ENCODE assay signal across 8 mouse cellular contexts in genomic region chr16:4606431-4607084, GRCm38 (mm10). TPM values are rescaled to one million over a fixed set of nuclear protein-coding genes. Genes with fewer than 3 reads are reported as not detected.
DNase-seq lines count a peak whose midpoint lies in the region; ATAC-seq and TF ChIP-seq lines count a peak whose summit lies in the region.

No protein-coding gene starts in this region.

- DNase-seq in adipocyte (ENCODE audit: low spot score): peak; percentile 42
- DNase-seq in gastrocnemius, adult 2 months: peak; percentile 75
- no peak for DNase-seq in hindbrain, embryonic 14.5 days (ENCODE audit: low spot score)
- peak; percentile 52 for DNase-seq in liver
- peak; percentile 72 for DNase-seq in midbrain, postnatal 0 days (ENCODE audit: low spot score)
- no peak for DNase-seq in frontal cortex, postnatal 25 days (ENCODE audit: low spot score in 2 of 2)
- no peak for DNase-seq in layer of hippocampus, adult 9-11 months

- 33% methylated on average over 5 of the region's 5 CpGs for WGBS in hindbrain, embryonic 14.5 days
- 42% methylated on average over 5 of the region's 5 CpGs for WGBS in midbrain, postnatal 0 days

- H3K36me3 ChIP-seq in ES-Bruce4 (ENCODE audit: control insufficient read depth, insufficient read depth, low read length, poor library complexity, severe bottlenecking): peaks cover 1% of the 10 kb centered on the region
- H3K36me3 ChIP-seq in hindbrain, embryonic 14.5 days (replicated peaks; ENCODE audit: control insufficient read depth, insufficient read depth): peaks cover 27% of the 10 kb centered on the region
- H3K36me3 ChIP-seq in midbrain, postnatal 0 days (ENCODE audit: insufficient read depth, low read length): peaks cover 19% of the 10 kb centered on the region

- TF ChIP-seq CTCF in ES-Bruce4 (IDR thresholded peaks at IDR 0.05; ENCODE audit: low read depth, low read length): peak; percentile 45
- peak; percentile 73 for TF ChIP-seq CTCF in gastrocnemius, adult 2 months (IDR thresholded peaks at IDR 0.05)
- TF ChIP-seq CTCF in midbrain, postnatal 0 days (IDR thresholded peaks at IDR 0.05): peak; percentile 66

- H3K9me3 ChIP-seq in ES-Bruce4 (replicated peaks; ENCODE audit: control insufficient read depth, insufficient read depth, low read length, poor library complexity, severe bottlenecking): no peaks in the 10 kb centered on the region
- no peaks in the 10 kb centered on the region for H3K9me3 ChIP-seq in hindbrain, embryonic 14.5 days (ENCODE audit: control insufficient read depth, low read length)
- H3K9me3 ChIP-seq in midbrain, postnatal 0 days (ENCODE audit: low read length): no peaks in the 10 kb centered on the region

- no peak overlapping the region for H3K4me3 ChIP-seq in ES-Bruce4 (ENCODE audit: low read depth, low read length)
- peak overlapping the region; percentile 26 for H3K4me3 ChIP-seq in gastrocnemius, adult 2 months
- no peak overlapping the region for H3K4me3 ChIP-seq in hindbrain, embryonic 14.5 days (replicated peaks; ENCODE audit: low read length)
- no peak overlapping the region for H3K4me3 ChIP-seq in midbrain, postnatal 0 days (ENCODE audit: low read depth, low read length)

- TF ChIP-seq POLR2A in ES-Bruce4 (IDR thresholded peaks at IDR 0.05; ENCODE audit: insufficient read depth, low read length): no peak

- H3K4me2 ChIP-seq in hindbrain, embryonic 14.5 days (replicated peaks): no peak overlapping the region
- H3K4me2 ChIP-seq in midbrain, postnatal 0 days (ENCODE audit: low read depth, low read length, poor library complexity, severe bottlenecking): no peak overlapping the region

- intact Hi-C loops in gastrocnemius, adult 2 months (cut with DNase I): loop anchor here (1.0 to 5.0 kb wide), 6 partner anchors 13 to 302 kb away; no protein-coding TSS in a partner anchor

- ATAC-seq in hindbrain, embryonic 14.5 days (ENCODE audit: low FRiP score): peak; percentile 25; the same call in 1 of the 2 replicates
- ATAC-seq in midbrain, postnatal 0 days (ENCODE audit: low FRiP score): no peak

- H3K27me3 ChIP-seq in ES-Bruce4 (ENCODE audit: control insufficient read depth, insufficient read depth, low read length, poor library complexity, severe bottlenecking): no peaks in the 10 kb centered on the region
- H3K27me3 ChIP-seq in hindbrain, embryonic 14.5 days (ENCODE audit: control insufficient read depth, insufficient read depth, low read length): no peaks in the 10 kb centered on the region
- H3K27me3 ChIP-seq in midbrain, postnatal 0 days (ENCODE audit: insufficient read depth, low read length): no peaks in the 10 kb centered on the region

- TF ChIP-seq EP300 in ES-Bruce4 (IDR thresholded peaks at IDR 0.05; ENCODE audit: insufficient read depth, low read depth, low read length): no peak

- no peak overlapping the region for H3K9ac ChIP-seq in ES-Bruce4 (ENCODE audit: low read depth, poor library complexity, severe bottlenecking)
- H3K9ac ChIP-seq in hindbrain, embryonic 14.5 days: no peak overlapping the region
- 0 out of 2 replicates have a peak overlapping the region, but pooled peaks have one; percentile 24 for H3K9ac ChIP-seq in midbrain, postnatal 0 days (replicated peaks; ENCODE audit: low read length, poor library complexity, severe bottlenecking)

- H3K27ac ChIP-seq in ES-Bruce4 (ENCODE audit: insufficient read depth, low read length): no peak overlapping the region
- peak overlapping the region; percentile 79 for H3K27ac ChIP-seq in gastrocnemius, adult 2 months
- peak overlapping the region; percentile 51 for H3K27ac ChIP-seq in hindbrain, embryonic 14.5 days
- H3K27ac ChIP-seq in midbrain, postnatal 0 days (ENCODE audit: low read depth, low read length): 0 out of 2 replicates have a peak overlapping the region, but pooled peaks have one; percentile 38

- peaks cover 31% of the 10 kb centered on the region for H3K4me1 ChIP-seq in ES-Bruce4 (ENCODE audit: control insufficient read depth, insufficient read depth, low read length)
- peaks cover 50% of the 10 kb centered on the region for H3K4me1 ChIP-seq in hindbrain, embryonic 14.5 days (replicated peaks; ENCODE audit: control insufficient read depth, insufficient read depth, low read length)
- peaks cover 14% of the 10 kb centered on the region; the same call in 1 of the 2 replicates for H3K4me1 ChIP-seq in midbrain, postnatal 0 days (ENCODE audit: insufficient read depth, low read length)

RNA-seq across cellular contexts. Expression of gene Glis2, which starts 12.0 kb away (rescaled TPM):
- polyA plus RNA-seq in ES-Bruce4 (2011; ENCODE audit: insufficient read depth, insufficient read length, low read depth, missing spikeins): 31.2 and 34.8 TPM in 2 replicates
- total RNA-seq in gastrocnemius, adult 2 months (2021): 1 to 10 TPM; 5.2 to 6.9 TPM
- polyA plus RNA-seq in hindbrain, embryonic 14.5 days (2014; fragmentation: Nextera tagmentation; extraction: Ambion mirVana): 18.1 and 19.0 TPM in 2 replicates
- 20.0 and 20.6 TPM in 2 replicates for total RNA-seq in midbrain, postnatal 0 days (2014; rRNA removed)
- polyA plus RNA-seq in midbrain, postnatal 0 days (2015; fragmentation: Nextera tagmentation; extraction: Ambion mirVana): 10.8 and 12.0 TPM in 2 replicates

RNA-seq across cellular contexts. Expression of gene Pam16, which starts 18.2 kb away (rescaled TPM):
- polyA plus RNA-seq in ES-Bruce4 (2011; ENCODE audit: insufficient read depth, insufficient read length, low read depth, missing spikeins): 34.8 and 39.5 TPM in 2 replicates
- 100 to 1,000 TPM in 1 of 2 experiments, 10 to 100 TPM in 1; 97.4 to 112 TPM for total RNA-seq in gastrocnemius, adult 2 months (2021)
- 174 and 193 TPM in 2 replicates for polyA plus RNA-seq in hindbrain, embryonic 14.5 days (2014; fragmentation: Nextera tagmentation; extraction: Ambion mirVana)
- total RNA-seq in midbrain, postnatal 0 days (2014; rRNA removed): 31.7 and 40.2 TPM in 2 replicates
- polyA plus RNA-seq in midbrain, postnatal 0 days (2015; fragmentation: Nextera tagmentation; extraction: Ambion mirVana): 134 TPM in 2 replicates

RNA-seq across cellular contexts. Expression of gene Vasn, which starts 33.2 kb away (rescaled TPM):
- polyA plus RNA-seq in ES-Bruce4 (2011; ENCODE audit: insufficient read depth, insufficient read length, low read depth, missing spikeins): 6.2 and 7.9 TPM in 2 replicates
- total RNA-seq in gastrocnemius, adult 2 months (2021): 1 to 10 TPM; 4.8 to 6.0 TPM
- polyA plus RNA-seq in hindbrain, embryonic 14.5 days (2014; fragmentation: Nextera tagmentation; extraction: Ambion mirVana): 6.4 and 6.6 TPM in 2 replicates
- 12.0 and 14.2 TPM in 2 replicates for total RNA-seq in midbrain, postnatal 0 days (2014; rRNA removed)
- polyA plus RNA-seq in midbrain, postnatal 0 days (2015; fragmentation: Nextera tagmentation; extraction: Ambion mirVana): 4.7 TPM in 2 replicates

RNA-seq across cellular contexts. Expression of gene Dnaja3, which starts 33.2 kb away (rescaled TPM):
- 55.8 and 55.9 TPM in 2 replicates for polyA plus RNA-seq in ES-Bruce4 (2011; ENCODE audit: insufficient read depth, insufficient read length, low read depth, missing spikeins)
- 100 to 1,000 TPM in 1 of 2 experiments, 10 to 100 TPM in 1; 86.4 to 110 TPM for total RNA-seq in gastrocnemius, adult 2 months (2021)
- polyA plus RNA-seq in hindbrain, embryonic 14.5 days (2014; fragmentation: Nextera tagmentation; extraction: Ambion mirVana): 54.6 and 64.8 TPM in 2 replicates
- total RNA-seq in midbrain, postnatal 0 days (2014; rRNA removed): 62.1 and 65.5 TPM in 2 replicates
- polyA plus RNA-seq in midbrain, postnatal 0 days (2015; fragmentation: Nextera tagmentation; extraction: Ambion mirVana): 54.1 and 57.0 TPM in 2 replicates

RNA-seq across cellular contexts. Expression of gene Tfap4, which starts 46.9 kb away (rescaled TPM):
- polyA plus RNA-seq in ES-Bruce4 (2011; ENCODE audit: insufficient read depth, insufficient read length, low read depth, missing spikeins): 19.3 and 21.2 TPM in 2 replicates
- 1 to 10 TPM; 3.0 to 5.1 TPM for total RNA-seq in gastrocnemius, adult 2 months (2021)
- 8.2 and 8.8 TPM in 2 replicates for polyA plus RNA-seq in hindbrain, embryonic 14.5 days (2014; fragmentation: Nextera tagmentation; extraction: Ambion mirVana)
- 6.7 and 6.8 TPM in 2 replicates for total RNA-seq in midbrain, postnatal 0 days (2014; rRNA removed)
- polyA plus RNA-seq in midbrain, postnatal 0 days (2015; fragmentation: Nextera tagmentation; extraction: Ambion mirVana): 5.2 and 5.9 TPM in 2 replicates

Comparison
In these comparisons a context has a peak if more than half of its experiments do, and no peak if none do; other contexts are left out.
1. DNase-seq: peak in adipocyte (single experiment), gastrocnemius, adult 2 months (single experiment), liver (single experiment) and midbrain, postnatal 0 days (single experiment); none in hindbrain, embryonic 14.5 days (single experiment), frontal cortex, postnatal 25 days (0 of 2) and layer of hippocampus, adult 9-11 months (single experiment).
2. Peak in every context shown above with its lines, with median percentiles within 50 percentile points of each other: CTCF ChIP-seq.